Mouse (Mus musculus) gastrocnemius, postnatal 4 days (tissue): ENCODE results near the gene Wasf1. TPM values are rescaled to one million over a fixed set of nuclear protein-coding genes. Genes with fewer than 3 reads are reported as not detected.

Source experiments
- DNase-seq, 2 experiments: peaks; one replicate each; pipeline ENCODE4 v3.0.0; 2021 to 2022; ENCODE audit warnings: low spot score in 2 of 2, mixed read lengths in 2 of 2
- long read RNA-seq, 2 experiments: library from polyadenylated mRNA; stranded (forward); transcript quantifications; one replicate each; pipeline ENCODE4 v2.0.0; 2021
- total RNA-seq, 2 experiments: library from RNA; stranded (reverse); gene quantifications; 2 replicates each; pipeline ENCODE4 v1.2.3; 2021

The Wasf1 gene
- total RNA-seq, result 1 to 10 TPM; 4.1 to 4.5 TPM
- long read RNA-seq, experiment 1, transcript Wasf1-202 (9 exons, 2,719 nt), result major isoform, 7 of 8 reads
- long read RNA-seq, experiment 1, partial matches to known transcripts, result 1 of 8 reads
- long read RNA-seq, experiment 1, other reads (novel, unspliced or antisense), result 0 of 8 reads
- long read RNA-seq, experiment 2, partial matches to known transcripts, result 0 of 3 reads
- long read RNA-seq, experiment 2, other reads (novel, unspliced or antisense), result 0 of 3 reads

- peak; percentile 92 to 97 for DNase-seq
Observed at GRCm38 (mm10) chr10:40882831-40883643, at the start of gene Wasf1, which contains the start of gene Cdc40. Wasf1 (plus strand) TSS chr10:40883475. Cdc40 (minus strand) TSS chr10:40883311.

DNA sequence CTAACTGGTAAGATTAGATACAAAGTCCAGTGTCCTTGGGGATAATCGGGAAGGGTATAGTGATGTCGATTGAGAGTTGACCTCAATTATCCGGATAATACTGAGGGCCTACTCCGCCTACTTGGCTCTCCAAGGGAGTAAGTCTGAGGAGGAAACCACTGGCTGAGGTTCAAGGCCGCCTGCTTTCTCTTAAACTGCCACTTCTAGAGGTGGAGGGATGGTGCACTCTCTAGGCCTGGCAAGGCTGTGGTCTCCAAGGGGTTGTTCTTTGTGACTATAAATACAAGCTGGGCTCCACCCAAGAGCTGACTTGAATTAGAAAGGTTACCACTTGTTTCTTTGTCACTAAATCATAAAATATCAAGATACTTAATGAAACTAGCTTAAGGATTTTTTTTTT is 43.2 kb upstream of the Wasf1 start:
- no peak for DNase-seq

DNA sequence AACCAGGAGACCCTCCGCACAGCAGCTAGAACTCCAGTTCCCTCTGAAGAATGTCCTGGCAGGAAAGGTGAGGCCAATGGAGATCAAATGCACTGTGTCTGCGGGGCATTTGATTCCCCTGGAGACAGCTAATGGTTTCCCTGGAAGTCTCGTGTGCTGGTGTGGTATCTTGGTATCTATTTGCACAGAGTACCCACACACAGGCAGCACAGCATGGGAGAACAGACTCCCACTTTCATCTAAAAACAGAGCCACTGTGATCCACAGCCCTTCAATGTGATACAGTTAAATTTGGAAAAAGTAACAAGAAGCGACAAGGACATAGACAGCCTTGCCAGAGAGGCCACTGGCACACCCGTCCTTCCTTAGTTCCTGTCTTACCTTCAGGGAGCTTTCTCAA is 39.4 kb upstream of the Wasf1 start:
- no peak for DNase-seq

- no peak for DNase-seq
Observed at GRCm38 (mm10) chr10:40844546-40844945, 38.7 kb upstream of the Wasf1 start.

DNA sequence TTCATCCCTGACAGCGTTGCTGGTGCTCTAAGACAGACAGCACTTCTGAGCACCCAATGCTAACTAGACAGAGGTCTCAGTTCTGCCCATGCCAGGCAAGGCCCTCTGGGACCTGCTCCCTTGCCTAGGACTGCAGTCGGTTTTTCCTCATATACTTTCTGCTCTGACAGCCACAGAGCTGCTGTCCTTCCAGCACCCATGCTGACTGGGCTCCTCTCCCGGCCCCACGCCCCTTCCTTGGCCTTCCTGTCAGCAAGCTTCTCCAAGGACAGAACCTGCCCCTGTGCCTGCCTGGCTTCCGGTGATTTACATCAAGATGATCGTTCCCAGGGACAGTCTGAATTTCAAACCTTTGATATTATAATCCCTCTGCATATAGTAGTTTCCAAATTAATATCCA is 37.6 kb upstream of the Wasf1 start:
- no peak for DNase-seq

DNA sequence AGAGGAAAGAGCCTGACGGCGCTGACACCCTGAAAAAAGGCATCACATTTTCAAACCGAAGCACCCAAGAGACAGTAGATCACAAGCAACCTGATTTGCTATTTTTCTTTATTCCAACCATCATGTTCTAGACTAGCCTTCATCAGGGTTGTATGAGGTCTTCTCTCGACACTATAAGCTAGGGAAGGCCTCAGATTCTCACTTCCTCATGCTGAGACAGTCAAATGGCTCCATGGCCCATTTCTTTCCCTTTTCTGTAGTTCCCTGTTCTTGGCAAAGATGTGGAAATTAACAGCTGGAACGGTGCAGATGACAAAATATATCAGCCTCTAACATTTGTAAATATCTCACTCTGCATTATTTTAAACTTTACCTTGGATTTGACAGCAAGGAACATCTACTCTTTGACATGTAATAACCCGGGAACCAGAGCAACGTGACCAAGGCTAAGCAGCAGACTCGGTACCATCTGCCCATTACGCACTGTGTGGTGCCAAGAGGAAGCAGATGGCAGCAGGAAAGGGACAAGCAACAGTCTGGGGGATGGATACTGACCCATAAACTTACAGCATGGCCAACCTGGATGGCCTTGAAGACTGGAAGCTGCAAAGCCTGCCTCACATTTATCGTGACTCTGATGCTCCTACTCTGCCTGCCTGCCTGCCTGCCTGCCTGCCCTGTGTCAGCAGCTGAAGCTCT is 36.0 kb upstream of the Wasf1 start:
- DNase-seq, result no peak

GRCm38 (mm10) chr10:40850644-40851043 is 32.6 kb upstream of the Wasf1 start:
- no peak for DNase-seq

DNA sequence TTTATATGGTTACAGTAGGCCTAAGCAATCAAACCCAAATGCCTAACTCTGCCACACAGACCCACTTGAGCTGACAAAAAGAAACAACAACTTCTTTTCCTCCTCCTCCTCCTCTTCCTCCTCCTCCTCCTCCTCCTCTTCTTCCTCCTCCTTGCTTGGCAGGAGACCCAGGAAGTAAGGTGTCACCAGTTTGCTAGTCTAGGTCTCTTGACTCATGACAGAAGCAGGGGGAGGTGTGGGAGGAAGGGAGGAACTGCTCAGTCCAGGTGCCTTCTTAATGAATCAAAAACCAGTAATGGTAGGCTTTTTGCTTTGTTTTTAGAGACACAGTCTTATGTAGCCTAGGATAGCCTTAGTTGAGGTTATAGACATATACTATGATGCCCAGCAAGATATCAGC is 32.1 kb upstream of the Wasf1 start:
- DNase-seq, result no peak

- DNase-seq, result no peak
Observed at GRCm38 (mm10) chr10:40855616-40856015, 27.7 kb upstream of the Wasf1 start.

DNA sequence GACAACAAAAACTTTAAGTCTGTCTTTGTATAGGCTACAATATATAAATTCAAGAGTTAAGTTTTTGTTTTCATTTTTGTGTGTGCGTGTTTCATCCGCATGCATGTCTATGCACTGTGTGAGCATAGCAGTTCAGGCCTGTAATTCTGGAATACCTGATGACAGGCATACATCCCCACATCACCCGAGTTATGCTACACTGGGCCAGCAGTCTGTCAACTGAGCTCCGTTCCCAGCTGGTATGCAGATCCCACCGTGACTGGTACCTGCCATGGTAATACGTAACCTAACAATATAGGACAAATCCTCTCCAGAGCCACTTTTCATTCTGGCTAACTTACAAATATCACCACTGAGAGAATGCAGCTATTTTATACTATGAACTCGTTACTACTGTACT is 26.6 kb upstream of the Wasf1 start:
- DNase-seq, result no peak

DNA sequence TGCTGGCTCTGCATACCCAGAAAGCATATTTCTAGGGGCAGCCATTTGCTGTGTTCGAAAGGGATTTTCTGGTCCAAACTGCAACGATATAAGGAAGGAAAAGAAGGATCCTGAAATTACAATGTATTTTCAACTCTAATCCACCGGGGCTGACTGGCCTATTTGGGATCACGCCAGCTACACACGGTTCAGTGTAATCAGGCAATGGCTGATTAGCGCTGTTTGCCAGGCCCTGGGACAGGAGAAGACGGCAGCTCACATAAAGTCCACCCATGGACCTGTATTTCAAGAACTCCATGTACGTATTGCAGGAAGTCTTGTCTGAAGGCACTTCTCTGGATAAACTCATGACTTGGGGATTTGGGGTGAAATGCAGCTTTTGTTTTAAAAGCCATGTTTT is 25.7 kb upstream of the Wasf1 start:
- no peak for DNase-seq

GRCm38 (mm10) chr10:40868081-40868480 is 15.2 kb upstream of the Wasf1 start:
- no peak for DNase-seq

DNA sequence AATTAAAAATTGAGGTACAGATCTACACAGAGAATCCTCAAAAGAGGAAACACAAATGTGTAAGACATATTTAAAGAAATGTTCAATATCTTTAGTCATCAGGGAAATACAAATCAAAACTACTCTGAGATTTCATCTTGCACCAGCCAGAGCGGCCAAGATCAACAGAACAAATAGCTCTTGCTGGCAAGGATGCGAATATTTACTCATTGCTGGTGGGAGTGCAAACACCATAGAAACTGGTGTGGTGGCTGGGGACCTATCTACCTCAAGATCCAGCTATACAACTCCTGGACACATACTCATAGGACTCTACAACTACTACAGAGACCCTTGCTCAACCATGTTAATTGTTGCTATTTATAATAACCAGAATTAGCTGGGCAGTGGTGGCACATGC is 12.0 kb upstream of the Wasf1 start:
- DNase-seq, result no peak

DNA sequence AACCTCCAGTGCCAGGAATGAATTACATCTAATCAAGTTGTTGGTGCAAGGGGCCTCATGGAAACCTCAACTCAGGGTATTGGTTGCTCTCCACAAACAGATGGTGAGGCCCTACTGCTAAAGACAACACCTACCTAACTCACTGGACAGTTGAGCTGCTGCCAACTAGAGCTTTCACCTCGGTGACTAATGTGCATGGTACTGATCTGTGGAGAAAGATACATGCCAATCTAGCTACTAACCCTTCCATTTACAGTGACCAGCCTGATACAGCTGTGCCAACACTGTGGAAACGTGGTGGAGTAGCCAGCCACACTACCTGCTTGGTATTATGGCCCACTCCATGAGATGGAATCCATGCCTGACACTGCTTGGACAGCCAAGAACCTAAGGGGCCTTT is 11.2 kb upstream of the Wasf1 start:
- no peak for DNase-seq

DNA sequence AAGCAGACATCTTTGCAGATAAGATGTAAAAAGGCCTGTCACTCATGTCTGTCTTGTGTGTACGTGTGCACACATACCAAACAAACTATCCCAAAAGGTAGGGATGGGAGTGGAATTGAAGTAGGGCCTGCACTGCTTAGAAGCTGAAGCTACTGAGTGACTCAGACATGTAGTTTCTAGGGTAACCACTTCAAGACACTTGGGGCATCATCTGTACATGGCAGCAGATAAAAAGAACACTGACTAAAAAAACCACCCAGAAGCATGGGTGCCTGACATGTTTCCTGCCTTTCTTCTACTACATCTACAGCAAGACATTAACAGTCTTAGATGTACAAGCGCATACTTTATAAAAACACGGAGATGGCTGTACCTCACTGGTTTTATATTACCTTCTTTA is 5.0 kb upstream of the Wasf1 start:
- no peak for DNase-seq

DNA sequence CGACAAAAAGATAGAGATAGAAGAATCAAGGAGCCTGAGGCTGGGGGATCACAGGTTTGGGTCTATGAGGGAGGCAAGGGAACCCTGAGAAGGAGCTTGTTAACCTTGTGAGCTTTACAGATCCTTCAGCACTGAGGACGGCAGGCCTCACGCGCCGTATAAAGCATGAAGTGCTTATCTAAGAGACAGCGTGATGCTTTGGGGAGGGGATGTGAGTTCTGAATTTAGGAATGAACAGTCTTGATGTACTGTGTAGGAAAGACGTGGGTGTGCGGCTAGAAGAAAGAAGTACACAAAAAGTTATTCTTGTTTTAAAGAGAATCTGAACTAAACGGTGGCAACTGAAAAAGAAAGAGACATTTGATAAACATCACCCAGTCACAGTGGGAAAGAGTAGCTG is 3.3 kb upstream of the Wasf1 start:
- no peak for DNase-seq

GRCm38 (mm10) chr10:40881236-40881635 is 2.0 kb upstream of the Wasf1 start:
- no peak for DNase-seq

- no peak for DNase-seq
Observed at GRCm38 (mm10) chr10:40882333-40882732, 942 bp upstream of the Wasf1 start.

GRCm38 (mm10) chr10:40883644-40884278 is 486 bp downstream of the Wasf1 start:
- DNase-seq, result peak in 1 of 2 experiments; percentile 52

GRCm38 (mm10) chr10:40884279-40884806 is 1.1 kb downstream of the Wasf1 start:
- peak; percentile 17 to 39 for DNase-seq

GRCm38 (mm10) chr10:40885432-40885831 is 2.2 kb downstream of the Wasf1 start:
- no peak for DNase-seq
